Mouse (Mus musculus): Measurements from ENCODE around the gene Mknk2. TPM values are rescaled to one million over a fixed set of nuclear protein-coding genes. Genes with fewer than 3 reads are reported as not detected.

The Mknk2 gene
- total RNA-seq, 2 experiments from 2014 or later, result 46.1 to 47.1 TPM

DNA sequence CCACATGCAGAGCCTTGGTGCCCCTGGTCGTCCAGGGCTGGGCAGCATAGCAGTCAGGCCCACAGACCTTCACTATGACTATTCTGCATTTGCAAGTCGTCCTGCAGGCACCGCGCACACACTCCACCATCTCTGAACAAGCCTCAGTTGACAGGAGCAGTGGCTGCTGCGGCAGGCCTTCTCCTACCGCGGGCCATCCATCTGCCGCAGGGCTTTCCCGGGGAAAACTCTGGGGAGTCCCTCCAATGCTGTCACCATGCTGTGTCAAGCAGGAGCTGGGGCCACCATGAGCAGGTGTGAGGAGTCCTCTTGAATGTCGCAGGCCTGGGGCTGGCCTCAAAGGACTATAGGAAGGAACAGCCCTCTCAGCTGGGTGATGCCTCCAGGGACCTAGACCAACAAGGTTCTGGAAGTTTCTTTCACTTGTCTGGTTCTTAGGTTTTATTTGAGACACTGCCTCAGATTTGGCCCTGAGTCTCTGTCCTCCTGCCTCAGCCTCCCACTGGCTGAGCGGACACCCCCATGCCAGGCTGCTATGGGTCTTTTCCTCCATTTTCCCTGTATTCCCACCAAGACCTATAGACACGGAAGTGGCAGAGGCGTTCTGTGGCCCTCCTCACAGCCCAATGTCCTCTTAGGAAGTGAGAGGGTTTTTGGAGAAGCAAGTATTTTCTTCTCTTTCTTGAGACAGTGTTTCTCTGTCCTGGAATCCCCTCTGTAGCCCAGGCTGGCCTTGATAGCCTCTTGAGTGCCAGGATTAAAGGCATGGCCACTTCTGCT lies 16.4 kb upstream of the Mknk2 start:
- DNase-seq (ENCODE audit: extremely low spot score in 1 of 2, low spot score in 2 of 2), result no peak
- intact Hi-C loops (cut with DNase I), result loop anchor here (10.0 kb wide), 1 partner anchor 260 kb away; the partner anchor contains the start of gene Tcf3

DNA sequence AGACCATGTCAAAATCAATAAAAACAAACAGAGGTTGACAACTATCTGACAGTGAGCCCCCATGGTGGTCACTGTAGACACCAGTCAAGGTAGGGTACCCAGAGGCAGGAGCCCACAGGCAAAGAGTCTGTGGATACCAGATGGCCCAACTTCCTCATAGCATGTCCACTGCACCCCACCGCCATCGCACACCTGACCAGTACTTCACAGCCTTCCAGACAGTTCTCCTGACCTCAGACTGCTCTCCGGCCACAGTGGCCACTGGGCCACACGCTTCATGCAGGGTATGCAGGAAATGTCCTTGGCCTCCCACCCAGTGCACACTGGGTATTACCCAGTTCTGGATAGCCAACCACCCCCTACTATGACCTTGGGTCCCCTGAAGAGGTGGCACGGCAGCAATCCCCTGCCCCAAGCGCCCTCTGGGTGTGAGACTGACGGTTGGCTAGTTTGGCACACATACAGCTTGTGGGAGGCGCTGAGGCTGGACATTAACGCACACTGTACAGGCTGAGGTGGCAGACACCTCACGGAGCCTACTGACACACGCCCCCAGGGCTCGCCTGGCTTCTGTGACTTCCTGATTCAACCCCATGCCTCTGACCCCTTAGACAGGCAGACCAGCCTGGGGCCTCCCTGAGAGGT lies 15.6 kb upstream of the Mknk2 start:
- intact Hi-C loops (cut with DNase I), result loop anchor here (10.0 kb wide), 1 partner anchor 259 kb away; the partner anchor contains the start of gene Tcf3
- DNase-seq (ENCODE audit: extremely low spot score in 1 of 2, low spot score in 2 of 2), result no peak

DNA sequence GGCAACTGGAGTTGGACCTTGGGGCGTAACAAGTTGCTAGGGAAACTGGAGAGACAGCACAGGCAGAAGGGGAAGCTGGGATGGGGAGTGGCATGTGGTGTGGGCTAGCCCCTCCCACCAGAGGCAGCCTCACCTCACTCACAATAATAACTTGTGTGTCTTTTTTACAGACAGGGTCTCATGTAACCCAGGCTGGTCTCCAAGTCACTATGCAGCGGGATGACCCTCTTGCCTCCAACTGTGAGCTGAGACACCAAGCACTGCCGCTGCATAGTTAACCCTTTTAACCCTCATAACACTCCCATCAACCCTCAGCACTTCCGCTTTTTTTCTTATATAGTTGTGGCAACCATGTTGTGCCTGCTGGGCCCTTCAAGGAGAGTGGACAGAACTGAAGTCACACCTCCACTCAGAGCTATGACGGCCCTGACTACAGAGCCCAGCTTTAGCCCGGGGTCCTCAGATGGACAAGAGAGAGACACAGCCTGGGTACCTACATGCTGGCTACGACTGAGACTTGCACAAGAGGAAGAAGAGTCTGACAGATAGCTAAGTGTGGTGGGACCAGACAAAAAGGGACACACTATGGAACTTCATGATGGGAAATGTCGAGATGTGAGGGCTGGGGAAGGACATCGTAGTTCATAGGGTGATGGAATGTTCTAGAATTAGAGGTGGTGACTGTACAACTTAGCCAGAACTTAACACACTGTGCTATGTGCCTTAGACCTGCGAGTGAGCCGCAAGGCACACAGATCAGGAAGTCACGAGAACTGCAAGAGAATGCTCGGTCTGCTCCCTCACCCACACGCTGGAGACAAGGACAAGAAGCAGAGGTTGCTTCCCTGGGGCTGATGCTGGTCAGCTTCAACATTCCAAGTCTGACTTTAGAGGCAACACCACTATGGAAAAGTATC lies 14.6 kb upstream of the Mknk2 start:
- DNase-seq (ENCODE audit: extremely low spot score in 1 of 2, low spot score in 2 of 2), result no peak
- intact Hi-C loops (cut with DNase I), result loop anchor here (10.0 kb wide), 1 partner anchor 258 kb away; the partner anchor contains the start of gene Tcf3

DNA sequence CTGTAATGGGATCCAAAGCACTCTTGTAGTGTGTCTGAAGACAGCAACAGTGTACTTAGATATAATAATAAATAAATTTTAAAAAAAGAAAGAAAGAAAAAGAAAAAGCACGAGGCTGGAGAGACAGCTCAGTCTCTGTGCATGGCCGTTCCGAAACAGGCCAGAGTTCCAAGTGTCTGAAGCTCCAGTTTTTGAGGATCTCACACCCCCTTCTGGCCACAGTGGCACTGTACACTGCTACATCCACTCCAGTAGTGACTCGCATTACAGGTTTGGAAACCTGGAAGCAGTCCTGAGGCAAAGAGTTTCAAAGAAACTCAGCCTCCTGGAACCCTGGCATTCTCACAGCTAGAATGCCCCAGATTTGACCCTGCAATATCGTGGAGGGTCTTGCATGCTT lies 9.9 kb upstream of the Mknk2 start:
- DNase-seq (ENCODE audit: extremely low spot score in 1 of 2, low spot score in 2 of 2), result peak in 1 of 2 experiments; percentile 75
- intact Hi-C loops (cut with DNase I), result loop anchor here (5.0 kb wide), 1 partner anchor 106 kb away; no protein-coding TSS in a partner anchor

DNA sequence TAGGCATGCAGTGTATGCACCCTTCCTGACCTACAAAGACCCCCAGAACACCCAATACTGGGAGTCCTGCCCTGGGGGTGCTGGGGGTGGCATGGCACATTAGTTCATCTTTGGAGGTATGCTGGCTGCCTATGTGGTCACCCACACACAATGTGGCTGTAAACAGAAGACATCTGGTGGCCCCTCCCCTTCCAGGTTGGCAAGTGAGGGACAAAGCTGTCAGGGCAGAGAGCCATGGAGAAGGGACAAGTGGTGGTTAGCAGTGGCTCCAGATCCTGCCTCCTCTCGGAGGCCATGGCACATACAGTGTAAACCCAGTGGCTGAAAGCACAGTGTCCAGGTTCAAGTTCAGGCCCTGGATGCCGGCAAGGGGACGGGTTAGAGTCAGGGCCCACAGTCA lies 8.7 kb upstream of the Mknk2 start:
- intact Hi-C loops (cut with DNase I), result loop anchor here (5.0 kb wide), 1 partner anchor 104 kb away; no protein-coding TSS in a partner anchor
- no peak for DNase-seq (ENCODE audit: extremely low spot score in 1 of 2, low spot score in 2 of 2)

DNA sequence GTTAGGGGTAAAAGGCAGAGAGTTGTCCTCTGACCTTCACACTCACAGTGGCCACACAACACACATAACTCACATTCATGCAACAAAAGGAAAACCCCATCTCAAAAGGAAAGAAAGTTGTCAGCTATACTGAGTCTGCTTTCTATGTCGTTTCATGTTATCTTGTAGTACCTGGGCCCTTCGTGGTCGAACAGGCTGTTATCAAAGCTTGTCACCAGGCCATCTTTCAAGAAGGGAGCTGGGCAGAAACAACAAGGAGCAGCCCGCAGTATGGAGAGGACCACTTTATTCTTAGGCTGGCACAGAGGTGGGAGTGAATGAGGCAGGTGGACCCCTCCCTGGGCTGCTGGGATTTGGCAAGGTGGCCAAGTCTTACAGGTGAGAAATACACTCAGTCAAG lies 7.1 kb upstream of the Mknk2 start:
- intact Hi-C loops (cut with DNase I), result loop anchor here (5.0 kb wide), 1 partner anchor 103 kb away; no protein-coding TSS in a partner anchor
- DNase-seq (ENCODE audit: extremely low spot score in 1 of 2, low spot score in 2 of 2), result no peak

DNA sequence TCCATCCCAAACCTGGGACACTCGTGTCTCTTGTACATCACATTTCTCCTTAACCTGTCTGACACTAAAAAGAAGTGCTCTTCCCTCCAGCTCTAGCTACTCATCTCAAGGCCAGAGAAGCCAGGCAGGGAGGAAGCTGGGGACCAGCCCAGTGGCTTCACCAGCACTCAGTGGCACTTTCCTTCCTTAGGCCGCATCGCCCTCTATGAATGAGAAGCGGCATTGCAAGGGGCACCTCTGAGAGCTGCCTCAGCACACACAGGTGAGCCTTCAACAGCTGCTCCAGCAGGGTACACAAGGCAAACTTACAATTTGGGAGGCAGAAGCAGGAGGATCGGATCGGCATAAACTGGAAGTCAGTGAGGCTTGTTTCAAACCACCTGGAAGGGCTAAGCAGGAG lies 6.3 kb upstream of the Mknk2 start:
- DNase-seq (ENCODE audit: extremely low spot score in 1 of 2, low spot score in 2 of 2), result no peak
- intact Hi-C loops (cut with DNase I), result no loop called here

DNA sequence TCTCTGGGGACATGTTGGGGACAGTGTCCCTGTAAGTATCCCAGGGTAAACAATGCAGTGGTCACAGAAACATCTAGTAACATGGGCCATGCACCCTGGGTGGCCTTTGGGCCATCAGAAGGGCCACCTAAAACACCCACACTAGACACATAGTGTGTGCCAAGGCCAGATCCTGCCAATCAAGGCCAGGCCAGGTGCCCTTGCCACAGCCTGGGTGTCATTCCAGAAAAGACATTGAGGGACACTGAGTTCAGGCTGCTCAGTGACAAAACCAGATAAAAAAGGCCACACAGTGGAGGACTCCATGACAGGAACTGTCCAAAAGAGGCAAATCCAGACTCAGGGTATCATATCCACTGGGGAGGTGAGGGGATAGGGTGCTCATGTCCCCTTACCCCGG lies 5.7 kb upstream of the Mknk2 start:
- intact Hi-C loops (cut with DNase I), result no loop called here
- DNase-seq (ENCODE audit: extremely low spot score in 1 of 2, low spot score in 2 of 2), result no peak

DNA sequence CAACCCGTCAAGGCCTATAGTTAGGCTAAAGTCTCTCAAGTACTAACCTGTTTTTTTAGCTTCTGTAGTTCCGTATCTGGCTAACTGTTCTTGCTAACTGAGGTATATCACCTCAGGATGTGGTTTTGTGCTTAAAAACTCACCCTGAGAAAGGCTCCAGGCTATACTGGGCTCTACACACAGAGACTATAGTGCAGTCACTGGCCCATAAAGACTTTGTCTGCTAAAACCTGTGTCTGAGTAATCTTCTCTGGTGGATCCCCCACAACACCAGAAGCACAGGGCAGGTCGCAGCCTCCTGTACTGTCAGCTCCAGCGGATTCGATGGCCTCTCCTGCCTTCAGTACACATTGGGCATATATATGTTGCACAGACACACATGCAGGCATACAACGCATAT lies 4.1 kb upstream of the Mknk2 start:
- intact Hi-C loops (cut with DNase I), result no loop called here
- DNase-seq (ENCODE audit: extremely low spot score in 1 of 2, low spot score in 2 of 2), result no peak

DNA sequence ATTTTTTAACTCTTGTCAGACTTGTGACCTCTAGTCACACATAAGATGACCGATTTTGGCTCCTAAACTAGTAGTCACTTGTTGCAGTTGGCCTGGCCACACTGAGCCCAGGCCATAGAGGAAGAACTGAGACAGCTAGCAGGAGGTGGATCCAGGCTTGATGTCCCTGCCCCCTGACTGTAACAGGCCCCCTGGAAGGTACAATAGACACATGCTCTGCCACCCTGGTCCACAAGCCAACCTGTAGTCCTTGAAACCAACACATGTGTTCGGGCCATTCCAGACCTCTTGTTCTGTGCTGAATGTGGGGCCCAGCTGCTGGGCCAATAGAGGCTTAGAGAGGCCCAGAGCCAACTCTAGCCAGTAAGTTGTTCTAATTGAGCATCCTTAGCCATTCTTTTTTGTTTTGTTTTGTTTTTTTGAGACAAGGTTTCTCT lies 2.4 kb upstream of the Mknk2 start:
- intact Hi-C loops (cut with DNase I), result no loop called here
- no peak for DNase-seq (ENCODE audit: extremely low spot score in 1 of 2, low spot score in 2 of 2)

DNA sequence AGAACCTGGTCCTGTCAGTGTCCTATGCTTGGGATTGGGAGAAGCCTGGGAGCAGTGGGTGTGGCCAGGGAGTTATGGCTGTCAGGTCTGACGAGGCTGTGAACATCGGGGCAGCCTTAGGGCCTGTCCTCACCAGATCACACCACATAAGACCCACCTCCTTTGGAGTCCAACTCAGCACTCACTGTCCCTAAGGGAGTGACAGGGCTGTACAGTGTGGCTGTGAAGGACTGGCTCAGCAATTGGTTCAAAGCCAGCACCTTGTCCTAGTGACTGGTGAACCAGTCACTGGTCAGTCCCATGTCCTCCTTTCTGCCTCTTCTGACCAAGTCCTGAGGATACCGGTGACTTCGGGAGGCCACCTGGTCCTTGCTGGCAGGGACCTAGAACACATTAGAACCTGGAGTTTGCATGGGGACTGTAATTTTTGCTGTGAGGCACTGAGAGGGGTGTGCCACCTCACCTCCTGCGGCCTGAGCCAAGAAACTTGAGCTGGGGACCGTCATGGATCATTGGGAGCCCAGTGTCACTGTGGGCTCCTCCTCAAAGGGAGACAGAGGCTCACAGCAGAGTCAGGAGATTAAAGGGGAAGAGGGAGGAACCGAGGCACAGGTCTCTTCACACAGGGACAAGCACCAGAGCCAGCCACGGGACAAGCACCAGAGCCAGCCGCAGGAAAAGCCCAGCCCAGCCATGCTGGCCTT lies 1.8 kb upstream of the Mknk2 start:
- DNase-seq (ENCODE audit: extremely low spot score in 1 of 2, low spot score in 2 of 2), result no peak
- intact Hi-C loops (cut with DNase I), result loop anchor here (5.0 kb wide), 1 partner anchor 102 kb away; the partner anchor contains the start of gene Klf16

DNA sequence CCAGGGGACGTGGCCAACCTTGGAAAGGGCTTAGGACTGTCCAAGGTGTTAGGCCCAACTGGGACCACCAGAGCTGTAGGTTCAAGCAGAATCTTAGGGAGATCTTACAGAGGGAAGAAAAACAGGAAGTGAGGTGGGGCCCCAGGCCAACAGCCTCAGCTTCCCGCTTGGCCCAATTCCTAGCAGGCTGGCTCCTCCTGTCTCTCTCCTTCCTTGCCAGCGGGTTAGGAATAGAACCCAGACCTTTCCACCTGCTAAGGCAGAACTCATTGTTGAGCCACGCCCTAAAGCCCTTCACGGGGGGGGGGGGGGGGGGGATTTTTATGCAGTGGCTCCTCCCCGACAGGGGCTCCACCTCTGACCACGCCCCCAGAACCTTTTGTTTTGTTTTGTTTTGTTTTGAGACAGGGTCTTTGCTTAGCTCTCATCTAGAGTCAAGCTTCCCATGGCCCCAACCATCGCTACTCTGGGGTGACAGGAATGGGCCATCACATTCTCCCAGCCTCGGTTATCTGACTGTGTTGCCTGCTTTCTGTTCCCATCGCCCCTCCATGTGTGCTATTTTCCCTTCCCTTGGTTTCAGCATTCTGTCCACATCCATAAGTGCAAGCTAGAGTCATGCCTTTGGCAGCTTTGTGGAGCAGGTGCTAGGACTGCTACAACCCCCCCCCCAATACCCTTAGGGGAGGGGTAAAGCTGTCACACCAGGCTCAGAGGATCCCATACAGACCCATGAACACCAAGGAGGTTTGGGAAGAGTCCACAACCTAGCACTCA lies 877 bp upstream of the Mknk2 start:
- intact Hi-C loops (cut with DNase I), result loop anchor here (5.0 kb wide), 1 partner anchor 101 kb away; the partner anchor contains the start of gene Klf16

DNA sequence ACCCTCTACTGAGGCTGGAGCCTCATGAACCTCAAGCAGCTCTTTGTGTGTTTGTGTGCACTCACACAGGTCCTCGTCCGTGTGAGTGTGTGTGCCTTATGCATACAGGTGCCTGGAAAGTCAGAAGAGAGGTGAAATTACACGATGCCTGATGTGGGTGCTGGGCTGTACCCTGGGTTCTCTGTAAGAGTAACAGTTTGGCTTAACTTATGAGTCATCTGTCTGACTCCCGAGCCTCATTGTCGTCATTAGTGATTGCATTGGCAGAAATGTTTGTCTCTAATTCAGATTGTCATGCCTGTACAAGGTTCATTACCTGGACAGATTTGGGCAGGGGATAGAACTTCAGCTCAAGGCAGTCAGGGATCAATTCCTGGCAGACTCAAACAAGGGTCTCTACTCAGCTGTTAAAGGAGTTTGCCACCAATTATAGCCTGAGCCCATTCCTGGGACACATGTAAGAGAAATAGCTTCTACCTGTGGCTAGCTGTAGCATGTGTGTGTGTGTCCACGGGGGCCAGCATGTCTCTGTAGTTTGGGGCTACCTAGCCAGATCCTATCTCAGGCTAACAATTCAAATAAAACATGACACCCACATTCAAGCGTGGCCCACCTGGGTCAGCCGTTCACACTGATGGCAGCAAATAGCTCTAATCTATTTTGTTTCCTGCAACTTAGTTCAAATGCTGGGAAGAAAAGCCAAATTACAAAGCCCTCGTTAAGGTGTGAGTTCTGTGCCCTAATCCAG lies 610 bp downstream of the Mknk2 start:
- DNase-seq (ENCODE audit: extremely low spot score in 1 of 2, low spot score in 2 of 2), result peak in 1 of 2 experiments; percentile 19
- intact Hi-C loops (cut with DNase I), result loop anchor here (5.0 kb wide), 1 partner anchor 100 kb away; the partner anchor contains the start of gene Klf16

More for the DNA sequence above, 877 bp upstream of the Mknk2 start:
- DNase-seq (ENCODE audit: extremely low spot score in 1 of 2, low spot score in 2 of 2), result peak in 1 of 2 experiments; percentile 67

DNA sequence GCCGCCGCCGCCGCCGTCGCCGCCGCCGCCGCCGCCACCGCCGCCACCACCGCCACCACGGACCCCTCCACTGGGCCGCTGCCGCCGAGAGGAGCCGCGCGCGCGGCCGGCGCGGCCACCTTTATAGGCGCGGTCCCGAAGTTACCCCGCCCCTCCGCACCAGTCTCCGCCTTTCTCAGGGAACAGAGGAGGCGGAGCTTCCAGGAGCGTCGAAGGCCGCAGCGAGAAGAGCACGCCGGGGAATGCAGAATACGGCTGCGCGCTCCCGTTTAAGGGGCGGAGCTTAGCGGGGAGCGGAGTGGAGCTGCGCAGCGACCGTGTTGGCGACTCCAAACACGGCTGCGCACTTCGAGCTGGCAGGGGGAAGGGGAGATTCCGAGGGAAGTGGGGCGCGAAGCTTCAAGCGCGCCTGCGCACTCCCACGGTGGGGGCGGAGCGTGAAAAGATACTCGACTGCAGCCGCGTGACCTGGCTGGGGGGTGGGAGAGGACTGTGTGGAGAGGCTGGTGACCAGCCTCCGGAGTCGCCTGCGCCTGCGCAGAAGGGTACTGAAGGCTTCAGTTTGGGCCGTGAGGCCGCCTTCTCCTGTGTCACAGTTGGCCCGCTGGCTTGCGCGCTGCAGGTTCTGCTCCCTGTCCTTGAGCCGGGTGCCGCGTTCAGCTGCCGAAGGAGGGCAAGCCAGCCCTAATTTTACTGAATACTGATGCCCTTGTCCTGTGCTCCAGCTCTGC lies 1.5 kb downstream of the Mknk2 start:
- peak; percentile 99 to 100 for DNase-seq (ENCODE audit: extremely low spot score in 1 of 2, low spot score in 2 of 2)
- intact Hi-C loops (cut with DNase I), result loop anchor here (5.0 kb wide), 1 partner anchor 99 kb away; the partner anchor contains the start of gene Klf16

DNA sequence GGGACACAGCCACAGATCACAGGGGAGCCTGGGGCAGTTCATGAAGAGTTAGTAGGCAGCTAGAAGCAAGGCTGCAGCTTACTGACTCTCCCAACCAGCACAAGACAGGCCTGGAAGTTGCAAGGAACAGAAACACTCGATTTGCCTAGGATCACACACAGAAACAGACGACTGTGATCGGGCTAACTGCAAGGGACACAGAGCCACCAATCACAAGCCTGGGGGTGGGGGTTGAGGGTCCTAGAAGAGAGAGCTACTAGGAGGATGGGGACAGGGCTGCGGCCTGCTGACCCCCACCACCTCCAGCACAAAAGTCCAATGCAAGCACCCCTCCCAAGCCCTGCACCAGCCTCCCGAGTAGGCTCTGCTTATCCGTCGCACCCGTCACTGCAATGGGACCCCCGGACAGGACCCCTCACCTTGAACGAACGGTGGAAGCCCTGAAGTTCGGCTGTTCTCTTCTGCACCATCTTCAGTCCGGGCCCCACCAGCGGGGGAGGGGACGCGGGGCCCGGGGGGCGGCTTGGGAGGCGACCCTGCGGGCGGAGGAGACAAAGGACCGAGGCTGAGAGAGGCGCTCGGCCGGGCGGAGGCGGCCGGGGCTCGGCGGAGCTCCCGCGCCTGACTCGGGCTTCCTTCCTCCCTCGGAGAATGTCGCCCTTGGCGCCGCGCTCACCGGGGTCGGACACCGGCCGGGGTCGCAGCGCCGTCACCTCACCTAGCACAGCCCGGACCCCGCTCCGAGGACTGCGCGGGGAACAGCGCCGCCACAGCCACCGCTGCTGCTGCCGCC lies 2.3 kb downstream of the Mknk2 start:
- no peak for DNase-seq (ENCODE audit: extremely low spot score in 1 of 2, low spot score in 2 of 2)
- intact Hi-C loops (cut with DNase I), result loop anchor here (5.0 kb wide), 1 partner anchor 98 kb away; the partner anchor contains the start of gene Klf16
